Mouse (Mus musculus) inflammation-experienced regulatory T-cells, adult 6 months (primary cell): ENCODE measurements around the gene Nrxn2. TPM values are rescaled to one million over a fixed set of nuclear protein-coding genes. Genes with fewer than 3 reads are reported as not detected.

ENCODE experiments used
- ATAC-seq: one replicate; pipeline ENCODE4 v1.8.0; 2017
- polyA plus RNA-seq, 3 experiments: library from polyadenylated mRNA; unstranded; fragments of 100-300 nt; shearing (Covaris generic); gene quantifications; one replicate each; pipeline ENCODE4 v1.2.1; 2017

Nrxn2 gene
- polyA plus RNA-seq, 3 experiments from 2014 or later: 0.26 TPM; not detected in 2

GRCm38 (mm10) chr19:6495714-6496113 is 77.2 kb downstream of the Nrxn2 start:
- no peak for ATAC-seq

DNA sequence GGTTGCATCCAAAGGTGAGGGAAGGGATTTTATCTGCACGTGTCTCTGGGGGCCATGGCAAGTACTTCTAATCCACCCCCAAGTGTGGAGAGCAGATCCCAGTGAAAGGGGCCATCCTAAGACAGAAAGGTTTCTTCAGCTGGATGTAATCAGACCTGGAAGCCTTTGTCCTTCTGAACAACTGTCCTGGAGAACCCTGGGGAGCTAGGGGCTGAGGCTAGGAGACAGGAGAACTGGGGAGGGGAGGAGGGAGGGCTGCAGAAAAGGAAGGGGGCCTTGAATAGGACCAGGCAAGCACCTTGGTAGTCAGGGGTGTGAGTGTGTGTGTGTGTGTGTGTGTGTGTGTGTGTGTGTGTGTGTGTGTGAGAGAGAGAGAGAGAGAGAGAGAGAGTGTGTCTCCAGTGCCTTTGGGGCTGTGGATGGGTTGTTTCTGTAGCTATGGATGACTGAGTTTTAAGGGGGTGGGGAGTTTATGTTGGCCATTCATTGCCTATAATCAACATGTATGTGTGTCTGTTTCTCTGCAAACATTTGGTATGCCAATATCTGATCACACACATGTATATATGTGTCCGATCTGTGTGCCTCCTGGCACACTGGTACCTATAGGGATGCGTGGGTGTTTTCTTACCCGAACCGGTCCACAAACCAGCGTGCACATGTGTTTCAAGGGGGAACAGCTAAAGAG is 78.1 kb downstream of the Nrxn2 start:
- no peak for ATAC-seq

DNA sequence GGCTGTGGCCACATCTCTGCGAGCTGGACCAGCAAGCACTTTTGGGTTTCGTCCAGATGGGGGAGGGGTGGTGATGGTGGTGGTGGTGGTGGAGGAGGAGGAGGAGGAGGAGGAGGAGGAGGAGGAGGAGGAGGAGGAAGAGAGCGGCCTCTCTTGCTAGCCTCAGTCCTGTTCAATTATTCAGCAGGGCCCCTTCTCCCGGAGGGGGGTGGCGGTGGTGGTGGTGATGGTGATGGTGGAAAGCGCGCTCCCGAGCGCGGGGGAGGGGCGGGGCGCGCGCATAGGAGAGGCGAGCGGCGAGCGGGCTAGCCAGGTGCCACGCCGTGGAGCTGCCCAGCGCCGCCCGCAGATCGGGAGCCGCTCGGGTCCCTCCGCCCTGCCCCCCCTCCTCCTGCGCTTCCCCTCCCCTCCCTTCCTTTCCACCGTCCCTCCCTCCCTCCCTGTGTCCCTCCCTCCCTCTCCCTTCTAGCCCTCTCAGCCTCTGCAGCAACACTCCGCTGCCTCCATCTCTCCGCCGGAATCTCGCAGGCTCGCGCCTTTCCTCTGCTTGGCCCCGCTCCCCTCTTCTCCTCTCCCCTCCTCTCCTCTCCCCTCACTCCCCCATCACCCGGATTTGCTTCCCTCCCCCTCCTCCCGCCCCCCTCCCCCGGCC is 78.7 kb downstream of the Nrxn2 start:
- ATAC-seq: no peak

DNA sequence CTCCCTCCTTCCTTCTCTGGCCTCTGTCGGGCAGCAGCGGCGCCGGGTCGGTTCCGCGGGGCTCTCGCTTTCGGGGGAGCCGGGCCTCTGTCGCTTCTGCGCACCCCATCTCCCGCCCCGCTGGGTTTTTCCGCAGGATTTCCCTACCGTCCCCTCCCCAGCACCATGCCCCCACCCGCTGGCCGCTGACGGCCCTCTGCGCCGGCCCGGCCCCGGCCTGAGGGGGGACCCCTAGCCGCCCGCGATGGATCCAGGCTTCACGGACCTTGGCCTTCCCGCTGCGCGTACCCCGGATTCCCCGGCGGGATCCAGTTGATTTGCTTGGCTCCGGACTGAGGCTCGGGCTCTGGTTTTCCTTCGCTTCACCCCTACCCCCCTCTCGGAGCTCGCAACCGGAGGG is 79.3 kb downstream of the Nrxn2 start:
- no peak for ATAC-seq

GRCm38 (mm10) chr19:6498350-6499131 is 80.0 kb downstream of the Nrxn2 start:
- ATAC-seq: no peak

DNA sequence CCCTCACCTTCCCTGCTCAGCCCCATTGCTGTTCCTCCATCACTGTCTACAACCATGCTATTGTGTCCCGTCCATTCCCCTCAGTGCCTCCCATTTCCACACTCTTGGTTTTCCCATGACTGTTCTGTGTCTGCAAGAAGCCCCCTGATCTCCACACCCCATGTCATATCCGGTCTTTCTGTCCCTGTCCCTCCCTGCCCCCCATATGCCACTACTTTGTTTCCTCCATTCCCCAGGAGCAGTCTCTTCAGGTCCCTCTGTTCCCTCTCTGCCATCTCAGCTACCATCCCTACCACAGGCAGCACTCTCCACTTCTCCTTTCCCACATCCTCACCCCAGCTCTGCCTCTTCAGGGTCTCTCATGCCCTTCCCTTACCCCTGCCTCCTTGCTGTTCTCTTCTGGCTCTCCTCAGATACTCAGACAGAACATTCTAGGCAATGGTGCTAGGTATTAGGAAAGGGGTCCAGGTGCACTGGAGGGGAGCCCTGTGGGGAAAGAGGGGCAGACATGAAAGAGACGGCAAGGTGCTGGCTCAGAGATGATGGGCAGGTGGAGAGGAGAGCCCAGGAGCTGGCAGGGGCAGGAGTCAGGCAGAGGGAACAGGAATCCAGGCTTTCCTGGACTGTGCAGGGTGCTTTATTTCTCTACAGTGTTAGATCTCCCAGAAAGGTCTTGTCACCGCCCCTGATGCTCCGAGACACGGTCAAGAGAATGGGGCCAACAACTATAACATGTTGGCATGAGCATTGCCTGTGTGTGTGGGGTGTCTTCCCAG is 81.5 kb downstream of the Nrxn2 start:
- ATAC-seq: no peak

- no peak for ATAC-seq
These were observed 82.1 kb downstream of the Nrxn2 start for GRCm38 (mm10) chr19:6500636-6501025.

GRCm38 (mm10) chr19:6502035-6502541 is 83.6 kb downstream of the Nrxn2 start:
- ATAC-seq: no peak

GRCm38 (mm10) chr19:6502543-6503319 is 84.2 kb downstream of the Nrxn2 start:
- ATAC-seq: no peak

DNA sequence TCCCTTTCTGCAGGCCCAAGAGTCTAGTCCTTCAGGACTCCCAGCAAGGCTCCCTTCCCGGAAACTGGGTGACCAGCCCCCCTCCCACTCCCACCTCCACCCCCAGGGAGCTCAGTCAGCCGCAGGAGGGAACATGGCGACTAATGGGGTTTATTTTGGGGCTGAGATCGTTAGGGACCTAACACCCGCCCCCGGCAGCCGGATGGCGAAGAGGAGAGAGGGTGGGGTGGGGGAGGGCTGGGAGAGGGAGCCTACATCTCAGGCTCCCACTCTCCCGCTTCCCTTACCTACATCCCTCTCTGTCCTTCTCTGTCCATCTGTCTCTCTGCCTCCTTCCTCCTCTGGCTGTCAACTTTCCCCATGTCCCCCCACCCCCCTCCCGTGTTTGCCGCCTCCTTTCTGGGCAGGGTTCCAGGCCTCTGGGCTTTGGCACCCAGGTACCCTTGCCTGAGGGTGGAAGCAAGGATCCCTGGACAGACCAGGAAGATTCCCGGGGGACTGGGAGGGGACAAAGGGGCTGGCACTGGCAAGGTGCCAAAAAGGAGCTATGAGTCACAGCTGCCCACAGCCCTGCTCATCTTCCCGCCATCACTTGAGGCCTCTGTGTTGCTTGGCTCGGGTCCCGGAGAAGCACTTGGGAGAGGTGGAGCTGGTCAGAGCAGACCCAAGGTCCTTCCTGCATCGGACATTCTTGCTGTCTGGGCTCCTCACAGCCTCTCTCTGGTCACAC is 85.6 kb downstream of the Nrxn2 start:
- ATAC-seq: no peak

DNA sequence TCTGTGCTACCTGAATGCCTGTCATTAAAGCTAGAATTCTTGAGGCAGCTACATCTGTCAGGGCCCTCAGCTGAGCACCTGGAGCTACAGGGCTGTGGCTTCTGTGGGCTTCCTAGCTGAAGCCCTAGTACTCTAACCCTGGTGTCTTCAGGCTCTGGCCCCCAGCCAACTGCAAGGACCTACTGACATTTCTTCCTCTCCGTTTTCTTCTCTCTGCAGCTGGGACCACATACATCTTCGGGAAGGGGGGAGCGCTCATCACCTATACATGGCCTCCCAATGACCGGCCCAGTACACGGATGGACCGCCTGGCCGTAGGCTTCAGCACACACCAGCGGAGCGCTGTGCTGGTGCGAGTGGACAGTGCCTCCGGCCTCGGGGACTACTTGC is 86.1 kb downstream of the Nrxn2 start:
- ATAC-seq: no peak

DNA sequence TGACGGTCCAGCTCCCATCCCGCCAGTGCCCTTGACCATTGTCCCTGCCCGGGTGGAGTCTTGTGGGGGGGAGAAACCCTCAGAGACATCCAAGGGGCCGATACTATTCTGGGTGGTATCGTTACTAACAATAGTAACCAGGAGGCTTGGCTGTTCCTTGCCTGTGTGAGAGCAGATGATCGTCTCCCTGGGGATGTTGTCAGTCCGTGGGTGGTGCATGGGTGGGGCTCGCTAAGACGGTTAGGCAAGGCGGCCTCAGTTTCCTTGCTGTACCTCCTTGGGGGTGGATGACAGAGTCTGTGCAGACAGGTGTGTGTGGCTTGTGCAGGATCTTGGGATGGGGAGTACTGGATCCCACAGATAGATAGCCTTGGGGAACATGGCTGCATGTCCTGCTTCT is 88.9 kb downstream of the Nrxn2 start:
- no peak for ATAC-seq

DNA sequence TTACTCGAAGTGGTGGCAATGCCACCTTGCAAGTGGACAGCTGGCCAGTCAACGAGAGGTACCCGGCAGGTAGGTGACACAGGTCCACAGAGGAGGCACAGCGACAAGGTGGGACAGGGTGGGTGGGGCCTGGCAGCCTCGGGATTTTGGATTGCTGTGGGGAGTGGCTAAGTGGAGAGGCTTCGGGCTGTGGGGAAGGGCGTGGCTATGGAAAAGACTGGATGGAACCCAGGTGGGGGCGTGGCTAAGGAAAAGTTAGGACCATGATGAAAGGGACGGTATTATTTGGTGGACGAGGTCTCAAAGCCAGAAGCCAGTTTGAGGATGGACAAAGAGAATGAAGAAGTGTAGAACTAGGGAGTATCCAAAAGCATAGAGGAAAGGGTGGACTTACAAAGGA is 91.3 kb downstream of the Nrxn2 start:
- no peak for ATAC-seq

GRCm38 (mm10) chr19:6510546-6510945 is 92.0 kb downstream of the Nrxn2 start:
- no peak for ATAC-seq

DNA sequence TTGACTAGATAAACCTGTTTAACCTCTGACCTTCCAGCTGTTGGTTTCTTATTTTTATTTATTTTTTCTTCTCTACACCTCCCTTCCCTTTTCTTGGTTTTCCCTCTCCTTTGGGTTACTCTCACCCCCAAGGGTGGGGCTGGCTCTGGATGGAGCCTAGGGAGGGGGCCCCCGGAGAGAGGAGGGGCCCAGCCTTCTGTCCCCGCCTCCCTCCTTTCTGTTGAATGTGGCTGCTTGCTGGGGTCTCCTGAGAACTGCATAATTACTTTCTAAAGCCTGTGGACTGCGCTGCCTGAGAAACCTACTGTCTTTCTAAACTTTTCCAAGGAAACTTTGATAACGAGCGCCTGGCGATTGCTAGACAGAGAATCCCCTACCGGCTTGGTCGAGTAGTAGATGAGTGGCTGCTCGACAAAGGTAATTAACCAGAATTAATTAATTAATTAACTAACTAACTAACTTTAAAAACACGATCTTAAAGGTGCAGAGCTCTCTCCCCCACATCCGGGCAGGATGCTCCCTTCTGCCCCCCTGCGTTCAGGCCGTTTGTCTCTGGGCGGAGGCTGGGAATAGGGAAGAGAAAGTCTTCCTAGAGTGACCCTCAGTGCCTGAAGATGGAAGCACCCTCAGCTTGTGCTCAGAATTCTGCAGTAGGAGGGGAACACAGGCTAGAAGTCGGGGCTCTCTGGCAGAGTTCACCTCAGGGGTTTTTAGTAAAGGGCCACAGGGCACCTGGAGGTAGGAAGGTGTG is 95.0 kb downstream of the Nrxn2 start:
- ATAC-seq: no peak

DNA sequence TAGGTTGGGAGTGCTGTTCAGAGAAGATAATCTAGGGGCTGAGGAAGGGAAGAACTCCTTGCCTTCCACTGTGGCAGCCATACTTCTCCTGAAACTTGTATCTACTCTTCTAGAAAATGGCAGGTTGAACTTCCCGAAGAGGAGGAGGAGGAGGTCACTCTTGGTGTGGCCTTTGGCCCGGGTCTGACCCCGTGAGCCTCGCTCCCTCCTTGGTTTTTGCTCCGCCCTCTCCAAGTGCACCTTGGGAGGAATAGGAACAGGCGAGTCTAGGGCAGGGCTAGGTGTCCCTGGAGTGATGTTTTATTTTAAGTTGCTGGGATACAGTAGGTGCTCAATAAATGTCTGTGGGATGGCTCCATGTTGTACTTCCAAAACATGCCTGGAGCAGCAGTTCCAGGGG is 96.4 kb downstream of the Nrxn2 start:
- ATAC-seq: no peak

- ATAC-seq: no peak
These were observed 96.9 kb downstream of the Nrxn2 start for GRCm38 (mm10) chr19:6515448-6515847.

DNA sequence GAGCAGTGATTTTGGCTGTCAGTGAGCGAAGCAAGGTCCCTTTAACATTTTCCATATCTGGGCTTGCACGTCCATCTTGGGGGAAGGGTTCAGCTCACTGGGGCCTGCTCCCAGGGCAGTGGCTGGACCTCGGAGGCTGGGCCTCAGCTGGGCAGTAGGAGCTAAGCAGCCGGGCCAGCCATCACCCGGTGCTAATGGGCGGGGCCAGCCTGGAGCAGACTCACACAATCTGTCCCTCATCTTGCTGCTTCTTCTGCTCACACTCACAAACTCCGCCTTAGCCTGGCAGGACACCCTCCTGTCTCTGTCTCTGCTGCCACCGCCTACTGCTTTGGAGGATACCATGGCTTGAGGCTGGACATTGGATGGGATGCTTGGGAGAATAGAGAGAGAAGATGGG is 97.6 kb downstream of the Nrxn2 start:
- no peak for ATAC-seq

DNA sequence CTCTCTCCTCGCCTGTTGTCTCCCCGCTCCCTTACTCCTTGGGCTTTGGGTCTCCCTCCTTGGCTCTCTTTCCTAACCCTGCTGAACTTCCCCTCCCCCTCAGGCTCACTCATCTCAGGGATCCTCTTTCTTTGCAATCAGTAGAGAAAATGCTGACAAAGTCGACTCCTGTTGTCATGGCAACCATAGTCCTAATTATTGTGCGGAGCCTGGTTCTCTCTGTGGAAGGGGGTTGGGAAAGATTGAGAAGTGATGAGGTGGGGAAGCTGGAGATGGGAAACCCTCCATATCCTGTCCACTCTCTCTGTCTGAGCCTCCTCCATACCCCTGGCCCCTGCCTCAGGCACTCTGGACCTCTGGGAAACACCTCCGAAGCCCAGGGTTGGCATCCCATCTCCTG is 100.1 kb downstream of the Nrxn2 start:
- ATAC-seq: no peak

DNA sequence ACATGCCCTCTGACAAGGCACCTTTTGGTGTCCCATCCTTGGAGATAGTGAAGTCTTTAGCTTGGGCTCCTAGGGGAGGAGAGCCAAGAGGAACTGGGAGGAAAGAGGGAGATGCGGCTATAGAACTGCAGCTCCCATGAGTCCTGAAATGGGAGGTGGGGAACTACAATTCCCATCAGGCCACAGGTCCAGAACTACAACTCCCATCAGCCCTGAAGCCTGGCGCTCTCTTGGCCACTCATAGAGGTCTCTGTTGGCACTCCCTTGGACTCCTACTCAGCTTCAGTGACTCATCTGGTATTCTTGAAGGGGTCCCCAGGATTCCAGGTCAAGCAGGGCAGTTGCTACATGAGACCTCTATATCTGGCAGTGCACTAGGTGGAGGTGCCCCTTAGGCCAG is 101.0 kb downstream of the Nrxn2 start:
- ATAC-seq: no peak

DNA sequence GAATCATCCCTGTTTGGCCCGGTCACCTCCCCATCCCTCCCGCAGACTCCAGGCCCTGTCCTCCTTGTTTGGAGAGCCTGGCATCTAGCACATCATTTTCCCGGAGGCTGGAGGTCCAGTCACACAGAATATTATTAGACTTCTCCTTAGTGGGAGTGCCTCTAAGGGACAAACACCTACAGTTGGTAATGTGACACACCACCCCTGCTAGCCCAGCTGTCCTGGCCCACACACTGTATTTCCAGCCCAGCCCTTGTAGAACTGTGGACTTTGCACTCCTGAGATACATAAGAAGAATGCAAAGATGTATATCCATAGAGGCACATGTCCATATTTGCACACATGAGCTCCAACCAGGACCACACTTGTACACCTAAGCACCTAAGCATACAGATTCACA is 103.1 kb downstream of the Nrxn2 start:
- ATAC-seq: no peak
